Mouse (Mus musculus) limb, embryonic 15.5 days (tissue): Measurements from ENCODE around the gene Ccdc42. TPM values are rescaled to one million over a fixed set of nuclear protein-coding genes. Genes with fewer than 3 reads are reported as not detected.
A peak's percentile ranks its signal among the peaks of the same experiment; 100 is the strongest.

ENCODE experiments used
- ATAC-seq: fragments of 200-750 bp; cut with Nextera tagmentation; 2 replicates; pipeline ENCODE4 v1.8.0; 2017; ENCODE audit warnings: low read depth, moderate TSS enrichment; ENCODE audit not compliant: insufficient number of reproducible peaks, low FRiP score, low TSS enrichment
- H3K27ac ChIP-seq: fragments of 300-500 bp; sonication (generic); 2 replicates; pipeline ENCODE4 v1.5.1; 2015; ENCODE audit warnings: moderate library complexity, mild to moderate bottlenecking, inconsistent platforms
- H3K27me3 ChIP-seq: fragments of 300-500 bp; sonication (generic); 2 replicates; pipeline ENCODE4 v1.6.1; 2015; ENCODE audit warnings: inconsistent platforms
- H3K36me3 ChIP-seq: fragments of 300-500 bp; sonication (generic); 2 replicates; pipeline ENCODE4 v1.6.1; 2015; ENCODE audit warnings: inconsistent platforms
- H3K4me1 ChIP-seq: fragments of 300-500 bp; sonication (generic); 2 replicates; pipeline ENCODE4 v1.6.1; 2015; ENCODE audit warnings: inconsistent platforms
- H3K4me2 ChIP-seq: fragments of 300-500 bp; sonication (generic); 2 replicates; pipeline ENCODE4 v1.6.1; 2015; ENCODE audit warnings: mild to moderate bottlenecking, inconsistent platforms
- H3K4me3 ChIP-seq: fragments of 300-500 bp; sonication (generic); 2 replicates; pipeline ENCODE4 v1.5.1; 2015; ENCODE audit warnings: mild to moderate bottlenecking, inconsistent platforms
- H3K9ac ChIP-seq: fragments of 300-500 bp; sonication (generic); 2 replicates; pipeline ENCODE4 v1.6.1; 2015; ENCODE audit warnings: inconsistent platforms
- H3K9me3 ChIP-seq: fragments of 300-500 bp; sonication (generic); 2 replicates; pipeline ENCODE4 v1.6.1; 2016; ENCODE audit warnings: inconsistent platforms
- WGBS: fragments of 180-500 bp; shearing (Covaris S2); methylation state at CpG from one replicate; pipeline ENCODE4 v1.1.7; 2015; 5-methylcytosine and 5-hydroxymethylcytosine counted together
- polyA plus RNA-seq: library from polyadenylated mRNA; unstranded; fragments of >200 nt; fragmentation: Nextera tagmentation; extraction: Ambion mirVana; gene quantifications from 2 replicates; pipeline ENCODE4 v1.2.1, GENCODE M21; 2015

The Ccdc42 gene
- polyA plus RNA-seq: 0.72 and 0.84 TPM in 2 replicates

GRCm38 (mm10) chr11:68586721-68587120 is at the start of gene Ccdc42:
Ccdc42 (plus strand) TSS chr11:68587021.
- 81% methylated on average over 5 of the region's 5 CpGs for WGBS
- Histone ChIP-seq H3K4me3 (no peak within 1 kb of the TSS), H3K4me2 (no peak within 1 kb of the TSS), H3K27ac (no peak within 1 kb of the TSS), H3K9ac (no peak within 1 kb of the TSS), H3K4me1 (no peaks in the 10 kb centered on the region), H3K9me3 (no peaks in the 10 kb centered on the region), H3K27me3 (no peaks in the 10 kb centered on the region), H3K36me3 (no peaks in the 10 kb centered on the region)
- no peak for ATAC-seq

- Histone ChIP-seq H3K27ac (no peak overlapping the region), H3K4me2 (no peak overlapping the region), H3K9ac (no peak overlapping the region), H3K27me3 (no peaks in the 10 kb centered on the region), H3K4me3 (no peak overlapping the region), H3K9me3 (no peaks in the 10 kb centered on the region), H3K4me1 (peaks cover 3% of the 10 kb centered on the region; the same call in 1 of the 2 replicates), H3K36me3 (no peaks in the 10 kb centered on the region)
- ATAC-seq: no peak
- 56% methylated on average over 5 of the region's 5 CpGs for WGBS
Observed at GRCm38 (mm10) chr11:68539621-68540020, 47.2 kb upstream of the Ccdc42 start.

- peaks cover 3% of the 10 kb centered on the region; the same call in 1 of the 2 replicates for H3K27me3 ChIP-seq
- H3K36me3 ChIP-seq: no peaks in the 10 kb centered on the region
- no peaks in the 10 kb centered on the region for H3K9me3 ChIP-seq
- no peak overlapping the region for H3K4me2 ChIP-seq
- H3K9ac ChIP-seq: no peak overlapping the region
- ATAC-seq: no peak
- 10% methylated on average over 8 of the region's 8 CpGs for WGBS
- H3K4me3 ChIP-seq: no peak overlapping the region
- no peak overlapping the region for H3K27ac ChIP-seq
- peaks cover 7% of the 10 kb centered on the region; the same call in 1 of the 2 replicates for H3K4me1 ChIP-seq
Observed at GRCm38 (mm10) chr11:68544554-68544953, 42.3 kb upstream of the Ccdc42 start.

DNA sequence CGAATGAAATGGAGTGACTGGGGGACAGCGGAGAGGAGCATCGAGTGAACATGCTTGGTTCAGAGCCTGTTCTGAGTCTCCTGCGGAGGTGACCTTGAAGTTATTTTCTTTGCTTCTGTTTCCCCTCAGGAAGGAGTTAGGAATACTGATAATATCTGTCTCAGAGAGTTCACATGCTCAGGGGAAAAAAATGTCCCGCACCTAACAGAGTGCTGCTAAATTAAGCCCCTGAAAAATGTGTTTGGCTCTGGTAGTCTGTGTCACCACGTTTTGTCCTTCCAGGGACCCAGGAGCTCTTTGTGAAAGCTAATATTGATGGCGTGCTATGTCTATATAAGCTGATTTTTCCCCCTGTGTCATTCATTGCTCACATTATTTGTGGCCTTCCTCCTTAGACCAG is 41.6 kb upstream of the Ccdc42 start:
- 49% methylated on average over 7 of the region's 7 CpGs for WGBS
- no peaks in the 10 kb centered on the region for H3K36me3 ChIP-seq
- no peak overlapping the region for H3K4me2 ChIP-seq
- H3K27ac ChIP-seq: no peak overlapping the region
- H3K27me3 ChIP-seq: peaks cover 3% of the 10 kb centered on the region; the same call in 1 of the 2 replicates
- ATAC-seq: no peak
- H3K9me3 ChIP-seq: no peaks in the 10 kb centered on the region
- no peak overlapping the region for H3K9ac ChIP-seq
- peaks cover 7% of the 10 kb centered on the region; the same call in 1 of the 2 replicates for H3K4me1 ChIP-seq
- no peak overlapping the region for H3K4me3 ChIP-seq

GRCm38 (mm10) chr11:68545682-68546222 is 41.1 kb upstream of the Ccdc42 start:
- H3K27ac ChIP-seq: no peak overlapping the region
- no peak for ATAC-seq
- H3K4me2 ChIP-seq: no peak overlapping the region
- 69% methylated on average over 8 of the region's 8 CpGs for WGBS
- H3K9ac ChIP-seq: no peak overlapping the region
- peaks cover 7% of the 10 kb centered on the region; the same call in 1 of the 2 replicates for H3K4me1 ChIP-seq
- H3K9me3 ChIP-seq: no peaks in the 10 kb centered on the region
- H3K4me3 ChIP-seq: no peak overlapping the region
- H3K27me3 ChIP-seq: peaks cover 3% of the 10 kb centered on the region; the same call in 1 of the 2 replicates
- no peaks in the 10 kb centered on the region for H3K36me3 ChIP-seq

DNA sequence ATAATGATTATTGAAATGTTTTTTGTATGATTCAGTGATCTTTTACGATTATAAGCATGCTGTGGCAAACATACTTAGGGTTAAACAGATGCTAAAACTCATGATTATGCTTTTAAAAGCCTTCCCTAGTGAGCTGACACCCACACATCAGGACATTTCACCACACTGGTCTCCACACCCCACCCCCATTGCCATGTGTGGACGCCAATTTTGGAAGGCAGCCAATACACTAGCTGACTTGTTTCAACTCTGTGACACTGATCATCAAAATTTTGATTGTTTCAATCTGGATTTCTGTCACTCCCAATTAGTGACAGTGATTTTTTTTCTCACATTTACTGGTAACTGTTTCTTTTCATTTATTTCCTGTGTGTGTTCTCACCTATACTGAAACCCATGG is 39.3 kb upstream of the Ccdc42 start:
- 42% methylated on average over 2 of the region's 2 CpGs for WGBS

GRCm38 (mm10) chr11:68549597-68549996 is 37.2 kb upstream of the Ccdc42 start:
- no peak overlapping the region for H3K9ac ChIP-seq
- no peaks in the 10 kb centered on the region for H3K9me3 ChIP-seq
- H3K27ac ChIP-seq: no peak overlapping the region
- WGBS: 53% methylated on average over 3 of the region's 3 CpGs
- H3K27me3 ChIP-seq: peaks cover 3% of the 10 kb centered on the region; the same call in 1 of the 2 replicates
- H3K4me3 ChIP-seq: no peak overlapping the region
- H3K4me2 ChIP-seq: no peak overlapping the region
- ATAC-seq: no peak
- H3K36me3 ChIP-seq: no peaks in the 10 kb centered on the region
- H3K4me1 ChIP-seq: peaks cover 7% of the 10 kb centered on the region; the same call in 1 of the 2 replicates

More for the DNA sequence above, 39.3 kb upstream of the Ccdc42 start:
- Histone ChIP-seq H3K27ac (no peak overlapping the region), H3K4me1 (peaks cover 7% of the 10 kb centered on the region; the same call in 1 of the 2 replicates), H3K9me3 (no peaks in the 10 kb centered on the region), H3K4me2 (no peak overlapping the region), H3K27me3 (peaks cover 3% of the 10 kb centered on the region; the same call in 1 of the 2 replicates), H3K4me3 (no peak overlapping the region), H3K36me3 (no peaks in the 10 kb centered on the region), H3K9ac (no peak overlapping the region)
- ATAC-seq: no peak

GRCm38 (mm10) chr11:68550358-68550757 is 36.5 kb upstream of the Ccdc42 start:
- Histone ChIP-seq H3K4me3 (no peak overlapping the region), H3K9ac (no peak overlapping the region), H3K4me1 (peaks cover 7% of the 10 kb centered on the region; the same call in 1 of the 2 replicates), H3K27me3 (peaks cover 4% of the 10 kb centered on the region; the same call in 1 of the 2 replicates), H3K9me3 (no peaks in the 10 kb centered on the region), H3K27ac (no peak overlapping the region), H3K4me2 (no peak overlapping the region), H3K36me3 (no peaks in the 10 kb centered on the region)
- no peak for ATAC-seq
- WGBS: 51% methylated on average over 4 of the region's 4 CpGs

- H3K4me1 ChIP-seq: peaks cover 6% of the 10 kb centered on the region
- no peak overlapping the region for H3K4me2 ChIP-seq
- H3K4me3 ChIP-seq: no peak overlapping the region
- H3K27me3 ChIP-seq: peaks cover 13% of the 10 kb centered on the region
- H3K27ac ChIP-seq: no peak overlapping the region
- H3K9ac ChIP-seq: no peak overlapping the region
- no peak for ATAC-seq
- H3K9me3 ChIP-seq: no peaks in the 10 kb centered on the region
- WGBS: 31% methylated on average over 8 of the region's 8 CpGs
- H3K36me3 ChIP-seq: no peaks in the 10 kb centered on the region
Observed at GRCm38 (mm10) chr11:68553981-68554471, 32.8 kb upstream of the Ccdc42 start.

- peaks cover 13% of the 10 kb centered on the region for H3K27me3 ChIP-seq
- no peak within 1 kb of the TSS for H3K9ac ChIP-seq
- H3K9me3 ChIP-seq: no peaks in the 10 kb centered on the region
- H3K4me2 ChIP-seq: peak within 1 kb of the TSS; percentile 35
- peaks cover 6% of the 10 kb centered on the region for H3K4me1 ChIP-seq
- no peak within 1 kb of the TSS for H3K27ac ChIP-seq
- no peaks in the 10 kb centered on the region for H3K36me3 ChIP-seq
- WGBS: 8% methylated on average over 37 of the region's 37 CpGs
- ATAC-seq: no peak
- peak within 1 kb of the TSS; percentile 24 for H3K4me3 ChIP-seq
Observed at GRCm38 (mm10) chr11:68555918-68556584, 30.8 kb upstream of the Ccdc42 start, which contains the start of gene Mfsd6l. Mfsd6l (plus strand) TSS chr11:68556186.

GRCm38 (mm10) chr11:68559546-68559945 is 27.3 kb upstream of the Ccdc42 start:
- no peaks in the 10 kb centered on the region for H3K9me3 ChIP-seq

More at GRCm38 (mm10) chr11:68559546-68559945, 27.3 kb upstream of the Ccdc42 start:
- no peak overlapping the region for H3K4me2 ChIP-seq
- no peak overlapping the region for H3K27ac ChIP-seq
- H3K4me1 ChIP-seq: peaks cover 8% of the 10 kb centered on the region
- no peak overlapping the region for H3K4me3 ChIP-seq
- H3K36me3 ChIP-seq: no peaks in the 10 kb centered on the region
- 36% methylated on average over 1 of the region's 1 CpGs for WGBS
- ATAC-seq: no peak
- no peak overlapping the region for H3K9ac ChIP-seq
- H3K27me3 ChIP-seq: peaks cover 13% of the 10 kb centered on the region
